Mouse (Mus musculus) hindbrain, embryonic 15.5 days (tissue): ENCODE data around the gene Chst1. TPM values are rescaled to one million over a fixed set of nuclear protein-coding genes. Genes with fewer than 3 reads are reported as not detected.

ENCODE experiments used
- ATAC-seq: fragments of 200-750 bp; cut with Nextera tagmentation; 2 replicates; pipeline ENCODE4 v1.8.0; 2017; ENCODE audit warnings: low read depth, moderate number of reproducible peaks, moderate TSS enrichment; ENCODE audit not compliant: low FRiP score
- H3K27ac ChIP-seq: fragments of 300-500 bp; sonication (generic); replicated peaks from 2 replicates; pipeline ENCODE4 v1.5.1; 2015; ENCODE audit warnings: mild to moderate bottlenecking, inconsistent platforms
- H3K27me3 ChIP-seq: fragments of 300-500 bp; sonication (generic); 2 replicates; pipeline ENCODE4 v1.6.1; 2015; ENCODE audit warnings: control low read depth, inconsistent platforms
- H3K36me3 ChIP-seq: fragments of 300-500 bp; sonication (generic); 2 replicates; pipeline ENCODE4 v1.6.1; 2015; ENCODE audit warnings: control low read depth, inconsistent platforms
- H3K4me1 ChIP-seq: fragments of 300-500 bp; sonication (generic); replicated peaks from 2 replicates; pipeline ENCODE4 v1.6.1; 2015; ENCODE audit warnings: control low read depth, inconsistent platforms
- H3K4me2 ChIP-seq: fragments of 300-500 bp; sonication (generic); 2 replicates; pipeline ENCODE4 v1.6.1; 2015; ENCODE audit warnings: moderate library complexity, mild to moderate bottlenecking, inconsistent platforms
- H3K4me3 ChIP-seq: fragments of 300-500 bp; sonication (generic); 2 replicates; pipeline ENCODE4 v1.5.1; 2015; ENCODE audit warnings: mild to moderate bottlenecking, inconsistent platforms
- H3K9ac ChIP-seq: fragments of 300-500 bp; sonication (generic); 2 replicates; pipeline ENCODE4 v1.6.1; 2015; ENCODE audit warnings: inconsistent platforms
- H3K9me3 ChIP-seq: fragments of 300-500 bp; sonication (generic); 2 replicates; pipeline ENCODE4 v1.6.1; 2016; ENCODE audit warnings: control low read depth, inconsistent platforms
- WGBS: fragments of 180-500 bp; shearing (Covaris S2); methylation state at CpG from one replicate; pipeline ENCODE4 v1.1.7; 2015; 5-methylcytosine and 5-hydroxymethylcytosine counted together
- polyA plus RNA-seq: library from polyadenylated mRNA; unstranded; fragments of >200 nt; fragmentation: Nextera tagmentation; extraction: Ambion mirVana; gene quantifications from 2 replicates; pipeline ENCODE4 v1.2.1, GENCODE M21; 2015

Gene Chst1
- 29.3 and 31.3 TPM in 2 replicates for polyA plus RNA-seq

DNA sequence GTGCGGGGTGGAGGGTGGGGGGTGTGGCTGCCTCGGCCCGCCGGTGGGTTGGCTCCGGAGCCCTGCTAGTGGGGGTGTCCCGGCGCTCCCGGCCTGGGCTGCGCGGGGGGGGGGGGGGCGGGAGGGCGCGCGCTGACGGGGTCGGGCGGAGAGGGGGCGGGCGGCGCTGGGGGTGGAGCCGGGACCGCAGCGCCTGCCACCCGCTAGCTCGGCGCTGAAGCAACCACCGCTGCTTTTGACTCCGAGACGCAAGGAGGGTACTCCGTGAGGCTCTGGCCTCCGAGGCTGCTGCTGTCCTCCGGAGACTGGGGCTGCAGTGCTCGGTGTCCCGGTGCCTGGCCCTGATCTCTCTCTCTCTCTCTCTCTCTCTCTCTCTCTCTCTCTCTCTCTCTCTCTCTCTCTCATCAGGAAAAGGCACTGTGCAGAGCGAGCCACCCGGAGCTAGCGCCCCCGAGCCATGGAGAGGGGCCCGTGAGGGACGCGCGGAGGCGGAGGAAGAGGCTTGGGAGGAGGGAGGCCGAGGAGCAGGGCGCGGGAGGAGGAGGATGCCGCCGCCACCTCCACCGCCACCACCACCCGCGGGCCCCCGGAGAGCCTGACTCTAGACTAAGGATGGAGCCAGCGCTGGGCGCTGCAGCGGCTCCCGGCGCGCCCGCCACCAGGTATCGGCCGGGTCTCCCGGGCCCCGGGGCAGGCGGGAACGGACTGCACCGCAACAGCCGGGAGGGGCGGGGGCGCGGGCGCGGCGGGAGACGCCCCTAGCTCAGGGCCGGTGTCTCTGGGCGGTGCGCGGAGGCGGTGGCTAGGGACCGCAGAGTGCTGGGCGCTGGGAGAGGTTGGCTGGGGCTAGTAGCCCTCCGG lies at the start of gene Chst1:
Gene Chst1 (plus strand): TSS at position 221 of the 861 bp plus-strand sequence.
- H3K9ac ChIP-seq, result peak within 1 kb of the TSS; percentile 85
- no peaks in the 10 kb centered on the region for H3K27me3 ChIP-seq
- peak within 1 kb of the TSS; percentile 69 for H3K4me3 ChIP-seq
- peak within 1 kb of the TSS; percentile 77 for H3K27ac ChIP-seq
- peak; percentile 62 for ATAC-seq
- peaks cover 50% of the 10 kb centered on the region for H3K4me1 ChIP-seq
- no peaks in the 10 kb centered on the region for H3K36me3 ChIP-seq
- 0% methylated on average over 50 of the region's 82 CpGs for WGBS
- H3K9me3 ChIP-seq, result no peaks in the 10 kb centered on the region
- peak within 1 kb of the TSS; percentile 71 for H3K4me2 ChIP-seq

- 84% methylated on average over 2 of the region's 2 CpGs for WGBS
- Histone ChIP-seq H3K36me3 (no peaks in the 10 kb centered on the region), H3K4me1 (peaks cover 3% of the 10 kb centered on the region; the same call in 1 of the 2 replicates), H3K9me3 (no peaks in the 10 kb centered on the region), H3K4me2 (no peak overlapping the region), H3K4me3 (no peak overlapping the region), H3K9ac (no peak overlapping the region), H3K27ac (no peak overlapping the region), H3K27me3 (no peaks in the 10 kb centered on the region)
- no peak for ATAC-seq
These were observed 49.5 kb upstream of the Chst1 start for GRCm38 (mm10) chr2:92550051-92550450.

GRCm38 (mm10) chr2:92554536-92554935 lies 45.0 kb upstream of the Chst1 start:
- H3K4me1 ChIP-seq, result no peaks in the 10 kb centered on the region
- no peak overlapping the region for H3K9ac ChIP-seq
- H3K27me3 ChIP-seq, result no peaks in the 10 kb centered on the region
- no peaks in the 10 kb centered on the region for H3K36me3 ChIP-seq
- H3K4me2 ChIP-seq, result no peak overlapping the region
- no peak overlapping the region for H3K4me3 ChIP-seq
- H3K9me3 ChIP-seq, result no peaks in the 10 kb centered on the region
- no peak overlapping the region for H3K27ac ChIP-seq
- ATAC-seq, result no peak

DNA sequence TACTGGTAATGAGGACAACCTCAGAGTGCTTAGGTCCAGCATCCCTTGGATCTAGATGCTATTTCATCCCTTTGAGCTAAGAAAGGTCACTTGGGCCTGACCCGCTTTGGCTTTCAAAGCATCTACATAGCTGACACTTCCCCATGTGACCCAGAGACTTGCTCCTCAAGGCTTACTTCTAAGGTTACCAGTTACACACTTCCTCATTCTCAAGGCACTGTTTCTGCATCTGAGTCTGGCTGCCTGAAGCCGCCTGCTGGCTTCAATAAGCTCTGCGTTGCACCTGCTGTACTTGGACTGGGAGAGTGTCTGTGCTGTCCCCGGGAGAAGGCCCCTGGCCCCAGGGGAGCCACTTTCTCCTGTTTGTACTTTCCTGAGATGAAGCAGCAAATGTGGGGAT lies 36.6 kb upstream of the Chst1 start:
- no peak overlapping the region for H3K9ac ChIP-seq
- H3K4me3 ChIP-seq, result no peak overlapping the region
- no peak overlapping the region for H3K4me2 ChIP-seq
- no peak for ATAC-seq
- H3K9me3 ChIP-seq, result peaks cover 4% of the 10 kb centered on the region; the same call in 1 of the 2 replicates
- H3K27ac ChIP-seq, result no peak overlapping the region
- WGBS, result 79% methylated on average over 4 of the region's 4 CpGs
- no peaks in the 10 kb centered on the region for H3K36me3 ChIP-seq
- H3K27me3 ChIP-seq, result no peaks in the 10 kb centered on the region
- no peaks in the 10 kb centered on the region for H3K4me1 ChIP-seq

DNA sequence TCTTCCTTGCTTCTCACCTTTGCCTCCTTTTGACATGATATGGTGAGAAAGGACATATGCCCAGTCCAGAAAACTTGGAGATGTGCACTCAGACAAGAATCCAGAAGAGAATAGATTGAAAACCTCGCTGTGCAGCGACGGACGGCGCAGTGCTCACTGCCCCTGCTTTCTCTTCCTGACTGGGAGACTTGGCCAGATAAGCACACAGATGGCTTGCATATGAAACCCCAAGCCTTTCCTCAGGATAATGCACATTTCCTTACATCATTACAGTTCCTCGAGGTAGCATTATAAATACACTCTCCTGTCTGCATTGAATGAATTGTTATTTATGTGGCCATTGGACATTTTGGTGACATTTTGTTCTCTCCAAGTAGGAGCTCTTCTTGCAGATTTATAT lies 28.9 kb upstream of the Chst1 start:
- ATAC-seq, result no peak
- no peak overlapping the region for H3K4me3 ChIP-seq
- H3K9ac ChIP-seq, result no peak overlapping the region
- H3K27ac ChIP-seq, result no peak overlapping the region
- no peak overlapping the region for H3K4me2 ChIP-seq
- H3K27me3 ChIP-seq, result no peaks in the 10 kb centered on the region
- no peaks in the 10 kb centered on the region for H3K9me3 ChIP-seq
- no peaks in the 10 kb centered on the region for H3K36me3 ChIP-seq
- 86% methylated on average over 6 of the region's 6 CpGs for WGBS
- no peaks in the 10 kb centered on the region for H3K4me1 ChIP-seq

- Histone ChIP-seq H3K4me1 (no peaks in the 10 kb centered on the region), H3K27me3 (no peaks in the 10 kb centered on the region), H3K9ac (no peak overlapping the region), H3K36me3 (no peaks in the 10 kb centered on the region), H3K4me2 (no peak overlapping the region), H3K9me3 (no peaks in the 10 kb centered on the region), H3K4me3 (no peak overlapping the region), H3K27ac (no peak overlapping the region)
- 71% methylated on average over 9 of the region's 9 CpGs for WGBS
- no peak for ATAC-seq
These were observed 21.7 kb upstream of the Chst1 start for GRCm38 (mm10) chr2:92577824-92578223.

DNA sequence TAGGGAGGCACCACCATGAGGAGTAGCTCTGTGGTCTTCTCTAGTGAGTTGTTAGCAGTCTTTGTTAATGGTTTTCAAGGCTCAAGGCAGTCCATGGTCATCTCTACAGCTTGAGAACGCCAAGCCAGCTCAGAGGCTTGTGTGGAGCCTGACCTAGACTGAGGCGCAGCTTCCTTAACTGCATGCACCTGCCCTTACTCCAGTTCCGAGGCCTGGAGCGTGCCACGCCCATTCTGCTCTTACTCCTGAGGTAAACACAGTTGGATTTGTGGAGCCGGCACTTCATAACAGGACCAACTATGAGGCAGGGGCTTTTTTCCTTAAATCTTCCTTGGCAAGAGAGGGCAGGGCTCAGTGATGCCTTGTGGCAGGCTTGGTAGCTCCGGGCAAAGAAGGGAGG lies 18.2 kb upstream of the Chst1 start:
- ATAC-seq, result no peak
- Histone ChIP-seq H3K27me3 (no peaks in the 10 kb centered on the region), H3K36me3 (no peaks in the 10 kb centered on the region), H3K4me2 (no peak overlapping the region), H3K9ac (no peak overlapping the region), H3K4me1 (no peaks in the 10 kb centered on the region), H3K9me3 (no peaks in the 10 kb centered on the region), H3K4me3 (no peak overlapping the region), H3K27ac (no peak overlapping the region)
- 90% methylated on average over 7 of the region's 7 CpGs for WGBS

- no peaks in the 10 kb centered on the region for H3K4me1 ChIP-seq
- H3K9me3 ChIP-seq, result no peaks in the 10 kb centered on the region
- H3K4me3 ChIP-seq, result no peak overlapping the region
- no peak overlapping the region for H3K4me2 ChIP-seq
- ATAC-seq, result no peak
- H3K36me3 ChIP-seq, result no peaks in the 10 kb centered on the region
- WGBS, result 71% methylated on average over 5 of the region's 5 CpGs
- no peak overlapping the region for H3K27ac ChIP-seq
- H3K27me3 ChIP-seq, result no peaks in the 10 kb centered on the region
- no peak overlapping the region for H3K9ac ChIP-seq
These were observed 16.9 kb upstream of the Chst1 start for GRCm38 (mm10) chr2:92582596-92582995.

DNA sequence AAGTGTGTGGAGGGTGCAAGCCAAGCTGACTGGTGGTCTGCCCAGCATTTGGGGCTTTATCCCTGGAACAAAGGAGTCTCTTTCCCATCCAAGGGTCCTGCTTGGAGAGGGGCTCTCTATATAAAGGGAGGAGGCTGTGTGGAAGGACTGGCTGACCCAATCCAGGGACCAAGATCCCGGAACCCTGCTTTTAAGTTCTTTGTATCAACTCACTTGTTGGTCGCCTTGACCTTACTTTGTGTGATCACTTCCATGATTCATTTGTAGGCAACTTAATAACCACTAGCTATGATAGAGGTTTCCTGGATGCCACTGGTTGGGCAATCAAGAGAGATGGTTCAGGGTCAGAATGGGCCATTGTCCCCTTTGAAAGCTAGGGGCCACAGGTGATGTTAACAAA lies 11.7 kb upstream of the Chst1 start:
- 80% methylated on average over 2 of the region's 2 CpGs for WGBS
- H3K4me3 ChIP-seq, result no peak overlapping the region
- no peak for ATAC-seq
- no peaks in the 10 kb centered on the region for H3K27me3 ChIP-seq
- H3K4me1 ChIP-seq, result no peaks in the 10 kb centered on the region
- H3K9me3 ChIP-seq, result no peaks in the 10 kb centered on the region
- no peaks in the 10 kb centered on the region for H3K36me3 ChIP-seq
- H3K27ac ChIP-seq, result no peak overlapping the region
- H3K9ac ChIP-seq, result no peak overlapping the region
- H3K4me2 ChIP-seq, result no peak overlapping the region

GRCm38 (mm10) chr2:92594929-92595730 lies 4.4 kb upstream of the Chst1 start:
- no peak for ATAC-seq
- H3K9ac ChIP-seq, result no peak overlapping the region
- peaks cover 5% of the 10 kb centered on the region; the same call in 1 of the 2 replicates for H3K4me1 ChIP-seq
- H3K36me3 ChIP-seq, result no peaks in the 10 kb centered on the region
- no peaks in the 10 kb centered on the region for H3K27me3 ChIP-seq
- WGBS, result 69% methylated on average over 11 of the region's 11 CpGs
- no peaks in the 10 kb centered on the region for H3K9me3 ChIP-seq
- no peak overlapping the region for H3K27ac ChIP-seq
- no peak overlapping the region for H3K4me3 ChIP-seq
- H3K4me2 ChIP-seq, result no peak overlapping the region

DNA sequence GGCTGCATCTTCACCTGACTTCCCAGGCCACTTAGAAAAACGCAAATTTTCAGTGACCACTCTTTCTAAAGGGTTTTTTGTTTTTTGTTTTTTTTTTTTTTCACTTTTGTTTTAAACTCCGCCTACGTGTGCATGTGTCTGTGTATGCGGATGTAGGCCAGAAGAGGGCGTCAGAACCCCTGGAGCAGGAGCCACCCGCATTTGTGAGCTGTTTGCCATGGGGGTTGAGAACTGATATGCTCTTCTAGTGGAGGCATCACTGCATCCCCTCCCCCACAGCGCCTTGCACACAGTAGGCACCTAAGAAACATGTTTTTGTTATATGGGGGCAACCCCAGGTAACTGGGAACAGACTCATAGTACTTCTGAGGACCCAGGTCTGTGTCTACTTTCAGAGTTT lies 2.2 kb upstream of the Chst1 start:
- H3K4me2 ChIP-seq, result no peak overlapping the region
- H3K4me3 ChIP-seq, result no peak overlapping the region
- no peak overlapping the region for H3K9ac ChIP-seq
- peaks cover 26% of the 10 kb centered on the region for H3K4me1 ChIP-seq
- H3K27ac ChIP-seq, result no peak overlapping the region
- no peak for ATAC-seq
- H3K36me3 ChIP-seq, result no peaks in the 10 kb centered on the region
- WGBS, result 8% methylated on average over 7 of the region's 7 CpGs
- no peaks in the 10 kb centered on the region for H3K27me3 ChIP-seq
- no peaks in the 10 kb centered on the region for H3K9me3 ChIP-seq

DNA sequence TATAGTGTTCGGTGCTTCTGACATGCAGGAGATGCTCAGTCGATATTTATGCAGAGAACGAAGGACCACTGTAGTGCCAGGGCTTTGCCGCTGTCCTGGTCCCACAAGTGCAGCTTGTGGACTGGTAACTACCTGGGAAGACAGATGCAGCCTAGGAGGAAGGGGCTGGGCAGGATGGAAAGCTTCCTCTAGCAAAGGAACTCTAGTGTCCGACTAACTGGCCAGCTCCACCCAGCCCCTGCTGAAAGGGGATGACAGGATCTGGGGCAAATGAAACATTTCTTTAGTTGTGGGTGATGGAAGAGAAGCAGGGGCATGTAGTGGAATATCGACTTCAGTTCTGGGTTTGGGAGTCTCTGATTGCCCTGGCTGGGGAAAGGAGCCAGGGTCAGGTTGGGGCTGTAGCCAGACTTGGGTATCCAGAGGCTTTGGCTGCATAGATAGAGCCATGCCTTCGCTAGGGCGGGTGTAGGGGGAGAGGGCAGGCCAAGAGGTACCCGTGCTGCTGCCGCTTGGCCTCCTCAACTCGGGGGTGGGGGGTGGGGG lies 493 bp upstream of the Chst1 start:
- 21% methylated on average over 11 of the region's 11 CpGs for WGBS

More for the DNA sequence above, 493 bp upstream of the Chst1 start:
- Histone ChIP-seq H3K9ac (peak overlapping the region; percentile 85), H3K27me3 (no peaks in the 10 kb centered on the region), H3K27ac (peak overlapping the region; percentile 77), H3K36me3 (no peaks in the 10 kb centered on the region), H3K9me3 (no peaks in the 10 kb centered on the region), H3K4me1 (peaks cover 43% of the 10 kb centered on the region), H3K4me2 (peak overlapping the region; percentile 71), H3K4me3 (peak overlapping the region; percentile 69)
- peak; percentile 39; the same call in 1 of the 2 replicates for ATAC-seq
